Mouse (Mus musculus): ENCODE data around the gene Osbpl6.

DNA sequence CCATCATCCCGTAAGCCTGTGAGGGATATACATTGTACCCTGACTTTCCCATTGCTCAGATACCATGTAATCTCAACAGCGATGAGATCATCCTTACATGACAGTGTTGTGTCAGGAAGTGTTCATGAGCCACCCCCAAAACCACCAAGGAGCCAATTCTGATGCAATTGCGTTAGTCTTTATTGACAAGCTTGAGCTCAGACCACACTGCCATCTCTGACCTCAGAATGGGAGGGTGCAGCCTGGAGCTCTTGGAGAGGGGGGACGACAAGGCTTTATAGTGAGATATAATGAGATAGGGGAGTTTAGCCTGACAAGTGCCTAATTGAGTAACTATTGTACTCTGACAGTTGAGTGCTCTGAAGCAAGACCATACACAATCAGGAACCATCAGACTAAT, 82.5 kb downstream of the Osbpl6 start:
- TF ChIP-seq CTCF (IDR thresholded peaks at IDR 0.05; ENCODE audit: borderline replicate concordance, control insufficient read depth, extremely low read depth, insufficient read depth, low read length, poor library complexity): no peak
- TF ChIP-seq POLR2A (IDR thresholded peaks at IDR 0.05; ENCODE audit: control insufficient read depth, extremely low read depth, insufficient read depth, low read length, poor library complexity): no peak

Data from thymus, adult 2 months (tissue).